Mouse (Mus musculus) mammary gland, adult 2 months (tissue): ENCODE measurements around the gene 2410137M14Rik. TPM values are rescaled to one million over a fixed set of nuclear protein-coding genes. Genes with fewer than 3 reads are reported as not detected.

Source experiments
- polyA plus RNA-seq: library from polyadenylated mRNA; depleted of rRNA; stranded (reverse); fragments of >200 nt; gene quantifications from 2 replicates; pipeline ENCODE4 v1.2.3, GENCODE M21; 2012; ENCODE audit warnings: low replicate concordance; rRNA removed

2410137M14Rik gene
- polyA plus RNA-seq: not detected in 2 replicates

DNA sequence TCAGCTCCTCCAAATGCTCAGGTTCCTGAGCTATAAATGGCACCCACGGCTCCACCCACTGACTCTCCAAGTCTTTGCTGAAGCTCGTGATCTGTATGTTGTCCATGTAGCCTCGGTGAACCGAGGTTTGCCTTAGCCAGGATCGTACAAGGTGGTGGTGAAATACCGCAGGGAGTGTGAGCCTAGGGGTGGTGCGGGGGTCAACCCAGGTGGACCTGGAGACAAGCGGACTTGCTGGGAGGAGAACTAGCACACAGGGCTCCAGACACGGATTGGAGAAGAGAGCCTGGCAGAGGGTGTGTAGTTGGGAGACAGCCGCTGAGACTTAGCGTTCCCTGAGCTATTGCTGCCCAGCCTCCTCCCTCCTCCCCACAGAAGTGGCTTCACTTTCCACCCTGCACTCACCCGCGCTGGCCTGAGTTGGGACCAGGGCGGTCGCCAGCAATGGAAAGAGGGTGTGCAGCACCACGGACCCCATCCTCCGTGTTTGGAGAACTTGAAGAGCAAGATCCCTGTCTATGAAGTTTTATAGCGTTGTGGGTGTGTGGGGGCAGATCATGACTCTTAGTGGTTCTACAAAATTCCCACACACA is at the start of gene 2410137M14Rik:
Gene 2410137M14Rik, minus strand, starts transcription at position 17 of the 593 bp plus-strand sequence.

GRCm38 (mm10) chr17:37022628-37023576 is 41.9 kb upstream of the 2410137M14Rik start, which contains the start of gene Mog:
Gene Mog, minus strand, starts transcription at chr17:37023398.

DNA sequence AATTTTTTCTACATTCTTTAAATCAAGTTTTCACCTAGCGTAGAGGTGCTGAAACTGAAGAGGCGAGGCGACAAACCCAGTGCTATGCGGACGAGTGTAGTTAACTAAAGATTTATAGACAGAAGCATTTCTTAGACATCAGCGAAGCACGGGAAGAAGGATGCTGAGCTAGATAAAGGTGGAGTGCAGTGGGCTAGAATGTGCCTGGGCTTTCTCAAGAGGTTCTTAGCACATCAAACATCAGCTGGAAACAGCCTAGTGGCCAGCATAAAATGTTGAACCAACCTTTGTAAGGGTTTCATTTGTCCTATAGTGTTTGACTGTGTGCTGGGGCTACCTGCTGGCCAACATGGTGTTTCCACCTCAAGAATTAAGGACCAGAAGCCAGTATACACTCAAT is 19.8 kb upstream of the 2410137M14Rik start, which contains the start of gene Zfp57:
Gene Zfp57, plus strand, starts transcription at position 301 of the 400 bp plus-strand sequence.

GRCm38 (mm10) chr17:36989437-36989836 is 8.4 kb upstream of the 2410137M14Rik start, which contains the start of gene H2-M5:
Gene H2-M5, minus strand, starts transcription at chr17:36989537.

DNA sequence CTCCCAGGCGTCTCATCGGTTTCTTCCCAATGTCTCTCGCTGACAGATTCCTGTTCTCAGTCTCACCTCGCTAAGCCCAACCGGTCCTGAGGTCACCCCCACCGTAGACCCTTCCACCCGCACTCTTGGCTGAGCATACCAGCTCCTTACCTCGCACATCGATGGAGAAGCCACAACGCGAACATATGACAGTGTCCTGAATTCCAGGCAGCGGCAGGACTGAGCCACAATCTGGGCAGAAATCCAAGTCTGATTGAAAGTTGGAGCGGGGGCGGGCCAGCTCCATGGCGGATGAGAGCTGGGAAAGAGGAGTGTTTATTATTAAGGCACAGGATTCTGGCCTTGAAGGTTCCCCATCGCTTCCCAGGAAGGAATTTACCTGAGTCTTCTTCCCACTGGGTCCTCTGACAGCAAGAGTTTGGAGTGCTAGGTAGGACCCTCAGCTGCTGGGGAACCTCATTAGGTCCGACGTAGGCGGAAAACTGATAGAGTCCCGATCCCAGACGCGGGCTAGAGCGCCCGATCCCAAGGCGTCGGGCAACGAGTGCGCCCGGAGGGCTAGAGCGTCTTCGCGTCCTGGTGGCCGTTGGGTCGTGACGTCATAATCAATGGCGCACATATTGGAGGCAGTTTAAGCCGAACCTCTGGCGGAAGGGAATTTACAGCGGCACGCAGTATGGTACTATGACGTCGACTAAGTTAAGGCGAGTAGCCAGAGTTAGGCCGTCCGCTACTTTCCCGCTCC is 22.9 kb downstream of the 2410137M14Rik start, which contains the start of the genes Znrd1 and Znrd1as:
Gene Znrd1, minus strand, starts transcription at position 561 of the 745 bp plus-strand sequence.
Gene Znrd1as, plus strand, starts transcription at position 594 of the 745 bp plus-strand sequence.

GRCm38 (mm10) chr17:36950981-36951947 is 29.8 kb downstream of the 2410137M14Rik start, which contains the start of gene Ppp1r11:
Gene Ppp1r11, minus strand, starts transcription at chr17:36951741.

DNA sequence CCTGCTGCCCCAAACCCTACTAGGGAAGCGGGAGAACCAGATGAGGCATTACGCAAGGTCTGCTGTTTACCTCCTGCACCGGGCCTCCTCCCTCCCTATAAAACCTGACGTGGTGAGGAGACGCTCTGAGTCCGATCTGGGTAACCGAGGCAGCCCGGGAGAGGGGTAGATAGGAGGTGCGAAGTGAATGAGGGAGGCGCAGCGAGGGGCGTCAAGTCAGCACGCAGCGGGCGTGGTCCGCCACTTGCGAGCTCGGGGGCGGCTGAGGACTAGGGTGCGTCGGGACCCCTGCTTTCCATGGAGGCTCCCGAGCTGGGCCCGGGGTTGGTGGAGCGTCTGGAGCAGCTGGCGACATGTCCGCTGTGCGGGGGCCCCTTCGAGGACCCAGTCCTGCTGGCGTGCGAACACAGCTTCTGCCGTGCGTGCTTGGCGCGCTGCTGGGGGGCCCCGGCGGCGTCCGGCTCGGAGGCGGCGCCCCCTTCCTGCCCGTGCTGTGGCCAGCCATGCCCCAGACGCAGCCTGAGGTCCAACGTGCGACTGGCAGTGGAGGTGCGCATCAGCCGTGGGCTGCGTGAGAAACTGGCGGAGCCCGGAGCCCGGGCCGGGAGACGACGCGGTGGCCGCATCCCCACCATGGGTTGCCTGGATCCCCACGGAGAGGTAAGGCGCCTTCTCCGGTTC is 38.1 kb downstream of the 2410137M14Rik start, which contains the start of gene Rnf39:
Gene Rnf39, plus strand, starts transcription at position 128 of the 681 bp plus-strand sequence.

Other genes starting within 250 kb of the 2410137M14Rik start
- gene H2-M10.5, start 208.3 kb downstream of the 2410137M14Rik start, polyA plus RNA-seq: not detected in 2 replicates
- not detected in 2 replicates for gene H2-M10.6, start 169.1 kb downstream of the 2410137M14Rik start, polyA plus RNA-seq
- 40.7 and 59.8 TPM in 2 replicates for gene Trim26, start 144.1 kb downstream of the 2410137M14Rik start, polyA plus RNA-seq
- gene Trim15, start 114.0 kb downstream of the 2410137M14Rik start, polyA plus RNA-seq: not detected in 2 replicates
- not detected in 2 replicates for gene Trim10, start 111.7 kb downstream of the 2410137M14Rik start, polyA plus RNA-seq
- 0.07 TPM in 1 of 2 replicates, not detected in the other for gene Trim40, start 91.1 kb downstream of the 2410137M14Rik start, polyA plus RNA-seq
- gene Trim31, start 83.1 kb downstream of the 2410137M14Rik start, polyA plus RNA-seq: not detected in 2 replicates
- gene Rnf39, start 38.3 kb downstream of the 2410137M14Rik start, polyA plus RNA-seq: 5.6 and 7.9 TPM in 2 replicates
- 36.0 and 37.2 TPM in 2 replicates for gene Ppp1r11, start 29.5 kb downstream of the 2410137M14Rik start, polyA plus RNA-seq
- gene Znrd1, start 22.7 kb downstream of the 2410137M14Rik start, polyA plus RNA-seq: 19.6 and 23.2 TPM in 2 replicates
- 0.75 and 3.1 TPM in 2 replicates for gene Znrd1as, start 22.6 kb downstream of the 2410137M14Rik start, polyA plus RNA-seq
- 0.14 and 0.27 TPM in 2 replicates for gene H2-M5, start 8.3 kb upstream of the 2410137M14Rik start, polyA plus RNA-seq
- gene Zfp57, start 19.9 kb upstream of the 2410137M14Rik start, polyA plus RNA-seq: 1.8 and 3.7 TPM in 2 replicates
- gene Mog, start 42.2 kb upstream of the 2410137M14Rik start, polyA plus RNA-seq: 0.06 TPM in 1 of 2 replicates, not detected in the other
- gene Gabbr1, start 64.7 kb upstream of the 2410137M14Rik start, polyA plus RNA-seq: 29.6 and 40.7 TPM in 2 replicates
- not detected in 2 replicates for gene Olfr90, start 107.3 kb upstream of the 2410137M14Rik start, polyA plus RNA-seq
- gene Olfr91, start 117.0 kb upstream of the 2410137M14Rik start, polyA plus RNA-seq: not detected in 2 replicates
- gene Olfr92, start 138.9 kb upstream of the 2410137M14Rik start, polyA plus RNA-seq: not detected in 2 replicates
- not detected in 2 replicates for gene Olfr93, start 180.3 kb upstream of the 2410137M14Rik start, polyA plus RNA-seq
- 4.3 and 5.8 TPM in 2 replicates for gene Ubd, start 212.7 kb upstream of the 2410137M14Rik start, polyA plus RNA-seq
- gene Olfr94, start 219.8 kb upstream of the 2410137M14Rik start, polyA plus RNA-seq: not detected in 2 replicates
- gene Olfr95, start 231.9 kb upstream of the 2410137M14Rik start, polyA plus RNA-seq: not detected in 2 replicates
- gene Olfr96, start 238.9 kb upstream of the 2410137M14Rik start, polyA plus RNA-seq: not detected in 2 replicates